Mouse (Mus musculus): ENCODE measurements at regions not wholly inside any gene's neighbourhood (a gene's known extent, or its start where the extent isn't known, plus 50 kb on each side); places are given as distances from the start of the nearest gene placed in this dataset.
A peak's percentile ranks its signal among the peaks of the same experiment; 100 is the strongest.

- no peak for DNase-seq (ENCODE audit: low read depth)
Observed at GRCm38 (mm10) chr14:17234898-17235297, 415.9 kb upstream of the Rarb start.

GRCm38 (mm10) chr14:17211502-17211901 lies 392.5 kb upstream of the Rarb start:
- DNase-seq (ENCODE audit: low read depth): no peak

- DNase-seq (ENCODE audit: low read depth): no peak
Observed at GRCm38 (mm10) chr14:17205691-17206090, 386.7 kb upstream of the Rarb start.

GRCm38 (mm10) chr14:17203251-17204015 lies 384.5 kb upstream of the Rarb start:
- no peak for DNase-seq (ENCODE audit: low read depth)

GRCm38 (mm10) chr14:17192953-17193352 lies 374.0 kb upstream of the Rarb start:
- DNase-seq (ENCODE audit: low read depth): no peak

GRCm38 (mm10) chr14:17173218-17173617 lies 354.3 kb upstream of the Rarb start:
- no peak for DNase-seq (ENCODE audit: low read depth)

- DNase-seq (ENCODE audit: low read depth): peak; percentile 38
Observed at GRCm38 (mm10) chr14:17172330-17173110, 353.6 kb upstream of the Rarb start.

GRCm38 (mm10) chr14:17171896-17172295 lies 352.9 kb upstream of the Rarb start:
- no peak for DNase-seq (ENCODE audit: low read depth)

GRCm38 (mm10) chr14:17158324-17158723 lies 339.4 kb upstream of the Rarb start:
- DNase-seq (ENCODE audit: low read depth): no peak

GRCm38 (mm10) chr14:17156402-17156954 lies 337.5 kb upstream of the Rarb start:
- DNase-seq (ENCODE audit: low read depth): no peak

- no peak for DNase-seq (ENCODE audit: low read depth)
Observed at GRCm38 (mm10) chr14:17120679-17121078, 301.7 kb upstream of the Rarb start.

- no peak for DNase-seq (ENCODE audit: low read depth)
Observed at GRCm38 (mm10) chr14:17106668-17107067, 287.7 kb upstream of the Rarb start.

- DNase-seq (ENCODE audit: low read depth): no peak
Observed at GRCm38 (mm10) chr14:17102486-17102885, 283.5 kb upstream of the Rarb start.

- DNase-seq (ENCODE audit: low read depth): no peak
Observed at GRCm38 (mm10) chr14:17090573-17090937, 271.6 kb upstream of the Rarb start.

- DNase-seq (ENCODE audit: low read depth): no peak
Observed at GRCm38 (mm10) chr14:17089640-17090572, 270.9 kb upstream of the Rarb start.

- no peak for DNase-seq (ENCODE audit: low read depth)
Observed at GRCm38 (mm10) chr14:17089089-17089634, 270.2 kb upstream of the Rarb start.

- no peak for DNase-seq (ENCODE audit: low read depth)
Observed at GRCm38 (mm10) chr14:17087828-17088227, 268.9 kb upstream of the Rarb start.

- DNase-seq (ENCODE audit: low read depth): no peak
Observed at GRCm38 (mm10) chr14:17083907-17084306, 265.0 kb upstream of the Rarb start.

GRCm38 (mm10) chr14:17081904-17082303 lies 262.9 kb upstream of the Rarb start:
- no peak for DNase-seq (ENCODE audit: low read depth)

- no peak for DNase-seq (ENCODE audit: low read depth)
Observed at GRCm38 (mm10) chr14:17079513-17079912, 260.6 kb upstream of the Rarb start.

- DNase-seq (ENCODE audit: low read depth): no peak
Observed at GRCm38 (mm10) chr14:17061358-17061757, 242.4 kb upstream of the Rarb start.

GRCm38 (mm10) chr14:17058438-17058837 lies 239.5 kb upstream of the Rarb start:
- DNase-seq (ENCODE audit: low read depth): no peak
